Mouse (Mus musculus): Measurements from ENCODE around the gene Gabra5. TPM values are rescaled to one million over a fixed set of nuclear protein-coding genes. Genes with fewer than 3 reads are reported as not detected.

Gene Gabra5
- polyA plus RNA-seq, 1 experiment from 2014 or later = 55.0 TPM

GRCm38 (mm10) chr7:57412896-57413295 lies 97.0 kb downstream of the Gabra5 start:
- no peak overlapping the region for H3K4me2 ChIP-seq (ENCODE audit: low read length)
- peak; percentile 28; the same call in 1 of the 2 replicates for ATAC-seq
- H3K9ac ChIP-seq (ENCODE audit: low read depth, low read length) = no peak overlapping the region
- no peak overlapping the region for H3K27ac ChIP-seq (ENCODE audit: low read length)
- no peak overlapping the region for H3K4me3 ChIP-seq (ENCODE audit: low read depth, low read length)
- H3K9me3 ChIP-seq (replicated peaks; ENCODE audit: control insufficient read depth, low read length, poor library complexity, severe bottlenecking) = no peaks in the 10 kb centered on the region
- H3K36me3 ChIP-seq (ENCODE audit: control insufficient read depth, insufficient read depth, low read length) = 0 out of 2 replicates have a peak, but pooled peaks cover 3% of the 10 kb centered on the region
- no peaks in the 10 kb centered on the region for H3K27me3 ChIP-seq (ENCODE audit: control insufficient read depth, insufficient read depth, low read depth, low read length)
- H3K4me1 ChIP-seq (ENCODE audit: control insufficient read depth, insufficient read depth, low read length) = no peaks in the 10 kb centered on the region
- WGBS = 23% methylated on average over 1 of the region's 1 CpGs

GRCm38 (mm10) chr7:57411163-57411562 lies 98.7 kb downstream of the Gabra5 start:
- ATAC-seq = no peak
- H3K9ac ChIP-seq (ENCODE audit: low read depth, low read length) = no peak overlapping the region
- H3K36me3 ChIP-seq (ENCODE audit: control insufficient read depth, insufficient read depth, low read length) = 0 out of 2 replicates have a peak, but pooled peaks cover 3% of the 10 kb centered on the region
- no peaks in the 10 kb centered on the region for H3K9me3 ChIP-seq (replicated peaks; ENCODE audit: control insufficient read depth, low read length, poor library complexity, severe bottlenecking)
- H3K4me1 ChIP-seq (ENCODE audit: control insufficient read depth, insufficient read depth, low read length) = no peaks in the 10 kb centered on the region
- no peaks in the 10 kb centered on the region for H3K27me3 ChIP-seq (ENCODE audit: control insufficient read depth, insufficient read depth, low read depth, low read length)
- H3K27ac ChIP-seq (ENCODE audit: low read length) = no peak overlapping the region
- no peak overlapping the region for H3K4me3 ChIP-seq (ENCODE audit: low read depth, low read length)
- 79% methylated on average over 4 of the region's 4 CpGs for WGBS
- H3K4me2 ChIP-seq (ENCODE audit: low read length) = no peak overlapping the region

GRCm38 (mm10) chr7:57393551-57393950 lies 116.3 kb downstream of the Gabra5 start:
- no peak for ATAC-seq
- Histone ChIP-seq H3K4me3 (ENCODE audit: low read depth, low read length) (no peak overlapping the region), H3K27ac (ENCODE audit: low read length) (no peak overlapping the region), H3K9ac (ENCODE audit: low read depth, low read length) (no peak overlapping the region), H3K36me3 (ENCODE audit: control insufficient read depth, insufficient read depth, low read length) (no peaks in the 10 kb centered on the region), H3K27me3 (ENCODE audit: control insufficient read depth, insufficient read depth, low read depth, low read length) (no peaks in the 10 kb centered on the region), H3K4me1 (ENCODE audit: control insufficient read depth, insufficient read depth, low read length) (peaks cover 5% of the 10 kb centered on the region; the same call in 1 of the 2 replicates), H3K9me3 (replicated peaks; ENCODE audit: control insufficient read depth, low read length, poor library complexity, severe bottlenecking) (no peaks in the 10 kb centered on the region), H3K4me2 (ENCODE audit: low read length) (no peak overlapping the region)
- WGBS = 90% methylated on average over 4 of the region's 4 CpGs

GRCm38 (mm10) chr7:57390046-57390445 lies 119.8 kb downstream of the Gabra5 start:
- ATAC-seq = no peak
- Histone ChIP-seq H3K4me1 (ENCODE audit: control insufficient read depth, insufficient read depth, low read length) (peaks cover 8% of the 10 kb centered on the region; the same call in 1 of the 2 replicates), H3K9me3 (replicated peaks; ENCODE audit: control insufficient read depth, low read length, poor library complexity, severe bottlenecking) (no peaks in the 10 kb centered on the region), H3K36me3 (ENCODE audit: control insufficient read depth, insufficient read depth, low read length) (no peaks in the 10 kb centered on the region), H3K27me3 (ENCODE audit: control insufficient read depth, insufficient read depth, low read depth, low read length) (no peaks in the 10 kb centered on the region), H3K27ac (ENCODE audit: low read length) (no peak overlapping the region), H3K4me2 (ENCODE audit: low read length) (no peak overlapping the region), H3K4me3 (ENCODE audit: low read depth, low read length) (no peak overlapping the region), H3K9ac (ENCODE audit: low read depth, low read length) (no peak overlapping the region)
- WGBS = 44% methylated on average over 4 of the region's 4 CpGs

- WGBS = 22% methylated on average over 6 of the region's 6 CpGs
- H3K27ac ChIP-seq (ENCODE audit: low read length) = 0 out of 2 replicates have a peak overlapping the region, but pooled peaks have one; percentile 69
Measured at GRCm38 (mm10) chr7:57387341-57387654, 122.6 kb downstream of the Gabra5 start.

GRCm38 (mm10) chr7:57386517-57387340 lies 123.1 kb downstream of the Gabra5 start, which contains the start of gene Gabrg3:
Gene Gabrg3, minus strand, starts transcription at chr7:57387188.
- Histone ChIP-seq H3K9ac (ENCODE audit: low read depth, low read length) (peak within 1 kb of the TSS; percentile 91), H3K27ac (ENCODE audit: low read length) (peak within 1 kb of the TSS; percentile 69), H3K27me3 (ENCODE audit: control insufficient read depth, insufficient read depth, low read depth, low read length) (no peaks in the 10 kb centered on the region), H3K36me3 (ENCODE audit: control insufficient read depth, insufficient read depth, low read length) (no peaks in the 10 kb centered on the region), H3K4me3 (ENCODE audit: low read depth, low read length) (peak within 1 kb of the TSS; percentile 81), H3K4me1 (ENCODE audit: control insufficient read depth, insufficient read depth, low read length) (peaks cover 17% of the 10 kb centered on the region; the same call in 1 of the 2 replicates), H3K4me2 (ENCODE audit: low read length) (peak within 1 kb of the TSS; percentile 80), H3K9me3 (replicated peaks; ENCODE audit: control insufficient read depth, low read length, poor library complexity, severe bottlenecking) (no peaks in the 10 kb centered on the region)
- under 1% methylated on average over 52 of the region's 71 CpGs for WGBS
- ATAC-seq = peak; percentile 85

More at GRCm38 (mm10) chr7:57387341-57387654, 122.6 kb downstream of the Gabra5 start:
- Histone ChIP-seq H3K4me2 (ENCODE audit: low read length) (peak overlapping the region; percentile 80), H3K9ac (ENCODE audit: low read depth, low read length) (peak overlapping the region; percentile 91), H3K36me3 (ENCODE audit: control insufficient read depth, insufficient read depth, low read length) (no peaks in the 10 kb centered on the region), H3K27me3 (ENCODE audit: control insufficient read depth, insufficient read depth, low read depth, low read length) (no peaks in the 10 kb centered on the region), H3K4me3 (ENCODE audit: low read depth, low read length) (peak overlapping the region; percentile 81), H3K9me3 (replicated peaks; ENCODE audit: control insufficient read depth, low read length, poor library complexity, severe bottlenecking) (no peaks in the 10 kb centered on the region), H3K4me1 (ENCODE audit: control insufficient read depth, insufficient read depth, low read length) (peaks cover 17% of the 10 kb centered on the region; the same call in 1 of the 2 replicates)
- no peak for ATAC-seq

GRCm38 (mm10) chr7:57384112-57384511 lies 125.7 kb downstream of the Gabra5 start:
- ATAC-seq = peak; percentile 61
- H3K4me1 ChIP-seq (ENCODE audit: control insufficient read depth, insufficient read depth, low read length) = peaks cover 13% of the 10 kb centered on the region; the same call in 1 of the 2 replicates

GRCm38 (mm10) chr7:57366013-57366390 lies 143.9 kb downstream of the Gabra5 start:
- H3K27ac ChIP-seq (ENCODE audit: low read length) = no peak overlapping the region
- H3K36me3 ChIP-seq (ENCODE audit: control insufficient read depth, insufficient read depth, low read length) = no peaks in the 10 kb centered on the region
- 84% methylated on average over 5 of the region's 5 CpGs for WGBS
- H3K27me3 ChIP-seq (ENCODE audit: control insufficient read depth, insufficient read depth, low read depth, low read length) = no peaks in the 10 kb centered on the region
- H3K4me3 ChIP-seq (ENCODE audit: low read depth, low read length) = no peak overlapping the region
- H3K9ac ChIP-seq (ENCODE audit: low read depth, low read length) = no peak overlapping the region
- no peaks in the 10 kb centered on the region for H3K4me1 ChIP-seq (ENCODE audit: control insufficient read depth, insufficient read depth, low read length)
- ATAC-seq = no peak
- H3K9me3 ChIP-seq (replicated peaks; ENCODE audit: control insufficient read depth, low read length, poor library complexity, severe bottlenecking) = no peaks in the 10 kb centered on the region
- H3K4me2 ChIP-seq (ENCODE audit: low read length) = no peak overlapping the region

More at GRCm38 (mm10) chr7:57384112-57384511, 125.7 kb downstream of the Gabra5 start:
- H3K4me3 ChIP-seq (ENCODE audit: low read depth, low read length) = no peak overlapping the region
- H3K9ac ChIP-seq (ENCODE audit: low read depth, low read length) = no peak overlapping the region
- H3K27ac ChIP-seq (ENCODE audit: low read length) = no peak overlapping the region
- no peaks in the 10 kb centered on the region for H3K36me3 ChIP-seq (ENCODE audit: control insufficient read depth, insufficient read depth, low read length)
- peak overlapping the region; percentile 29 for H3K4me2 ChIP-seq (ENCODE audit: low read length)
- H3K9me3 ChIP-seq (replicated peaks; ENCODE audit: control insufficient read depth, low read length, poor library complexity, severe bottlenecking) = no peaks in the 10 kb centered on the region
- no peaks in the 10 kb centered on the region for H3K27me3 ChIP-seq (ENCODE audit: control insufficient read depth, insufficient read depth, low read depth, low read length)
- WGBS = 16% methylated on average over 4 of the region's 4 CpGs
